Mouse (Mus musculus) myocyte (in vitro differentiated cells): Measurements from ENCODE around the gene Aif1. TPM values are rescaled to one million over a fixed set of nuclear protein-coding genes. Genes with fewer than 3 reads are reported as not detected.

ENCODE experiments used
- H3K27me3 ChIP-seq: one replicate; pipeline ENCODE4 v1.6.1; 2011; ENCODE audit not compliant: control insufficient read depth, insufficient read depth, insufficient read length
- H3K36me3 ChIP-seq: one replicate; pipeline ENCODE4 v1.6.1; 2011; ENCODE audit not compliant: control insufficient read depth, insufficient read depth
- H3K4me2 ChIP-seq: one replicate; pipeline ENCODE4 v1.6.1; 2011; ENCODE audit warnings: low read depth, control low read depth
- H3K4me3 ChIP-seq: one replicate; pipeline ENCODE4 v1.5.1; 2011; ENCODE audit warnings: mild to moderate bottlenecking, control low read depth, moderate library complexity
- H3K79me2 ChIP-seq: one replicate; pipeline ENCODE4 v1.6.1; 2011; ENCODE audit not compliant: control insufficient read depth, insufficient read depth
- H3ac ChIP-seq: one replicate; pipeline ENCODE4 v1.6.1; 2011; ENCODE audit not compliant: control insufficient read depth, insufficient read length
- CEBPB ChIP-seq: IDR thresholded peaks from 2 replicates; pipeline ENCODE4 v1.6.1; 2011; ENCODE audit warnings: mild to moderate bottlenecking, moderate library complexity; ENCODE audit not compliant: poor library complexity, insufficient read depth, severe bottlenecking
- E2F4 ChIP-seq: IDR thresholded peaks from one replicate; pipeline ENCODE4 v1.6.1; 2011; ENCODE audit warnings: mild to moderate bottlenecking, control low read depth, moderate library complexity; ENCODE audit not compliant: insufficient read depth
- MAX ChIP-seq: IDR thresholded peaks from one replicate; pipeline ENCODE4 v1.6.1; 2011; ENCODE audit warnings: low read depth, mild to moderate bottlenecking, control low read depth
- MYOD1 ChIP-seq, 3 experiments: IDR thresholded peaks; one replicate each; pipeline ENCODE4 v1.6.1; 2011; ENCODE audit warnings: control low read depth in 2 of 3, low read depth in 2 of 3, mild to moderate bottlenecking in 2 of 3, moderate library complexity in 1 of 3; ENCODE audit not compliant: insufficient read length in 2 of 3, control insufficient read depth in 1 of 3
- MYOG ChIP-seq, 3 experiments: IDR thresholded peaks; one replicate each; pipeline ENCODE4 v1.6.1; 2011; ENCODE audit warnings: control low read depth in 2 of 3, low read depth in 2 of 3, mild to moderate bottlenecking in 2 of 3; ENCODE audit not compliant: insufficient read length in 2 of 3, control insufficient read depth in 1 of 3, insufficient read depth in 1 of 3
- POLR2A ChIP-seq: IDR thresholded peaks from one replicate; pipeline ENCODE4 v1.6.1; 2011; ENCODE audit warnings: low read depth, mild to moderate bottlenecking, control low read depth, moderate library complexity; ENCODE audit not compliant: insufficient read length
- POLR2AphosphoS2 ChIP-seq: IDR thresholded peaks from one replicate; pipeline ENCODE4 v1.6.1; 2011; ENCODE audit warnings: low read depth, control low read depth; ENCODE audit not compliant: insufficient read length
- REST ChIP-seq: IDR thresholded peaks from one replicate; pipeline ENCODE4 v1.6.1; 2011; ENCODE audit warnings: mild to moderate bottlenecking, control low read depth, moderate library complexity; ENCODE audit not compliant: insufficient read depth, insufficient read length
- SRF ChIP-seq: IDR thresholded peaks from one replicate; pipeline ENCODE4 v1.6.1; 2011; ENCODE audit warnings: low read depth; ENCODE audit not compliant: control insufficient read depth, insufficient read length
- TCF12 ChIP-seq: IDR thresholded peaks from one replicate; pipeline ENCODE4 v1.6.1; 2011; ENCODE audit warnings: mild to moderate bottlenecking, control low read depth; ENCODE audit not compliant: poor library complexity, insufficient read depth, severe bottlenecking
- TCF3 ChIP-seq: IDR thresholded peaks from one replicate; pipeline ENCODE4 v1.6.1; 2011; ENCODE audit warnings: low read depth, control low read depth; ENCODE audit not compliant: insufficient read length
- USF1 ChIP-seq: IDR thresholded peaks from one replicate; pipeline ENCODE4 v1.6.1; 2011; ENCODE audit warnings: low read depth, mild to moderate bottlenecking, control low read depth, moderate library complexity
- polyA plus RNA-seq: library from polyadenylated mRNA; unstranded; fragments of >200 nt; fragmentation: generic; extraction: Trizol; gene quantifications from one replicate; pipeline ENCODE4 v1.2.1, GENCODE M21; 2012; ENCODE audit warnings: missing spikeins

The Aif1 gene
- not detected for polyA plus RNA-seq

DNA sequence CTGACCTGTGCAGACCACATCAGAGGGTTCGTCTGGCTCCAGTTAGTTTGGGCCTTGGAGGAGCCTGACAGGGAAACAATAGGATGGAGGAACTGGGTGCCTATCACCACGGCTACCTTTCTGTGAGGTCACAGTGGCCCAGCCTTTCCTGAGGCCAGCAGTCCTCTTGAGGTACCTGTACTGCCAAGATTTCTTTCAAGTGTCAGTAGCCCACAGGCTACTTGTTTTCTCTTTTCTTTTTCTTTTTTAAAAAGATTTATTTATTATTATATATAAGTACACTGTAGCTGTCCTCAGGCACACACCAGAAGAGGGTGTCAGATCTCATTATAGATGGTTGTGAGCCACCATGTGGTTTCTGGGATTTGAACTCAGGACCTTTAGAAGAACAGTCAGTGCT is at the start of gene Aif1:
Gene Aif1, minus strand, starts transcription at position 101 of the 400 bp plus-strand sequence.
- H3K27me3 ChIP-seq = no peaks in the 10 kb centered on the region
- H3K4me2 ChIP-seq = no peak within 1 kb of the TSS
- H3ac ChIP-seq = no peak within 1 kb of the TSS
- no peak within 1 kb of the TSS for H3K4me3 ChIP-seq
- H3K79me2 ChIP-seq = no peaks in the 10 kb centered on the region
- no peaks in the 10 kb centered on the region for H3K36me3 ChIP-seq
- no peak for TF ChIP-seq SRF
- TF ChIP-seq MAX = no peak
- no peak for TF ChIP-seq E2F4
- no peak for TF ChIP-seq MYOD1 (IDR thresholded peaks at IDR 0.05; ENCODE audit: control insufficient read depth in 1 of 3, insufficient read length in 2 of 3, low read depth in 2 of 3)
- no peak for TF ChIP-seq CEBPB
- TF ChIP-seq MYOG (IDR thresholded peaks at IDR 0.05; ENCODE audit: control insufficient read depth in 1 of 3, insufficient read depth in 1 of 3, insufficient read length in 2 of 3, low read depth in 2 of 3) = no peak
- TF ChIP-seq REST = no peak
- TF ChIP-seq USF1 = no peak
- no peak for TF ChIP-seq POLR2A
- no peak for TF ChIP-seq POLR2AphosphoS2
- no peak for TF ChIP-seq TCF12
- no peak for TF ChIP-seq TCF3

DNA sequence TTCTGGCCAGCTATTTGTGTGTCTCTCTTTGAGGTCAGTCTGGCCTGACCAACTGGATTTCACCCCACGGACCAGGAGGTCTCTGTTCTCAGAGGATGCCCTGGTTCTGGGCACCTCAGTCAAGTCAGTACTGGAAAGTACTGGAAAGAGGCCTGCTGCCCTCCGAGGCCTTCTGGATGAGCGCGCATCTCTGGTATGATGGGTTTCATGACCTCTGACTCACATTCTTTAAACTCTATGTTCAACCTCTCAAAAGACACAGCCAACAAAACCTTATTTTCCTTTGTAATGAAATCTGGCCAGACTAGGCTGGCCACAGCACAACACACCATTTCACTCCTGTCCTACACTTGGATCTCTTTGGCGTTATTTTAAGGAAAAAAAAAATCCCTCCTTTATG is 49.6 kb upstream of the Aif1 start:
- Histone ChIP-seq H3K27me3 (no peaks in the 10 kb centered on the region), H3K4me3 (no peak overlapping the region), H3K79me2 (no peaks in the 10 kb centered on the region), H3K4me2 (no peak overlapping the region), H3K36me3 (peaks cover 10% of the 10 kb centered on the region), H3ac (no peak overlapping the region)
- TF ChIP-seq TCF3 (no peak), SRF (no peak), REST (no peak), E2F4 (no peak), TCF12 (no peak), CEBPB (no peak), MAX (no peak), MYOD1 (IDR thresholded peaks at IDR 0.05; ENCODE audit: control insufficient read depth in 1 of 3, insufficient read length in 2 of 3, low read depth in 2 of 3) (no peak), POLR2AphosphoS2 (no peak), USF1 (no peak), MYOG (IDR thresholded peaks at IDR 0.05; ENCODE audit: control insufficient read depth in 1 of 3, insufficient read depth in 1 of 3, insufficient read length in 2 of 3, low read depth in 2 of 3) (no peak), POLR2A (no peak)

DNA sequence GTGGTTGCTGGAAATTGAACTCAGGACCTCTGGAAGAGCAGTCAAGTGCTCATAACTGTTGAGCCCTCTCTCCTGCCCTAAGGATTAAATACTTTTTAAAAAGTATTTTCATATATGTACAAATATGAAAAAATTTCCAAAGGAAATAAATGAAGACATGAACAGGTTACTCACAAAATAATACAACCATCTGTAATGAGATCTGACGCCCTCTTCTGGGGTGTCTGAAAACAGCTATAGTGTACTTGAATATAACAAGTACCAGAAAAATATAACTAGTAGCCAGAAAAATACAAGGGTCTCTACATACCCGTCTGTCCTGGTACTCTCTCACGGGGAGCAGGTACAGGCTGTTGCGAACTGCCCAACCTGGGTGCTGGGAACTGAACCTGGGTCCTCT is 48.8 kb upstream of the Aif1 start:
- TF ChIP-seq SRF (no peak), MYOD1 (IDR thresholded peaks at IDR 0.05; ENCODE audit: control insufficient read depth in 1 of 3, insufficient read length in 2 of 3, low read depth in 2 of 3) (no peak), CEBPB (no peak), E2F4 (no peak), MAX (no peak), TCF12 (no peak), TCF3 (no peak)
- Histone ChIP-seq H3K79me2 (no peaks in the 10 kb centered on the region), H3K4me2 (no peak overlapping the region), H3ac (no peak overlapping the region), H3K27me3 (no peaks in the 10 kb centered on the region), H3K36me3 (peaks cover 11% of the 10 kb centered on the region), H3K4me3 (no peak overlapping the region)

DNA sequence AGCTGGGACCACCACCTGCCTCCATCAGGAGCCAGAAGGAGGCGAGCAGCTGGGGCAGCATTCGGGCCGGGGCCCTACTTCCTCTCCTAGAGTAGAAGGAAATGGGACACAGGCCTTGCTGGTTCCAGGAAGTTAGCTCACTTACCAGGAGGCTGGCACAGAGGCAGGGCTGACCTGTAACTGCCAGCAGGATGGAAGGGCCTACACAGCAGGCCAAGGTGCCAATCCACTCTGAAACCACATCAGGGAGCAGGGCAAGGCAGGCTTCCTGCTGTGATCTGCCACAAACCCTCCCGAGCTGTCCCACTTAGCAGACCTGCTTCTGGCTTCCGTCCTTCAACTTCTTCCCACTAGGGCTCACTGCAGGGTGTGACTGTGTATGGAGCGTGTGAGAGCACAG is 46.4 kb upstream of the Aif1 start:
- Histone ChIP-seq H3K27me3 (no peaks in the 10 kb centered on the region), H3K4me2 (no peak overlapping the region), H3K36me3 (peaks cover 5% of the 10 kb centered on the region), H3ac (no peak overlapping the region), H3K4me3 (no peak overlapping the region), H3K79me2 (no peaks in the 10 kb centered on the region)
- TF ChIP-seq POLR2AphosphoS2 = no peak
- TF ChIP-seq E2F4 = no peak
- no peak for TF ChIP-seq POLR2A
- no peak for TF ChIP-seq MAX
- no peak for TF ChIP-seq REST
- TF ChIP-seq MYOG (IDR thresholded peaks at IDR 0.05; ENCODE audit: control insufficient read depth in 1 of 3, insufficient read depth in 1 of 3, insufficient read length in 2 of 3, low read depth in 2 of 3) = no peak
- TF ChIP-seq TCF12 = no peak
- no peak for TF ChIP-seq CEBPB
- no peak for TF ChIP-seq TCF3
- no peak for TF ChIP-seq USF1
- no peak for TF ChIP-seq SRF
- no peak for TF ChIP-seq MYOD1 (IDR thresholded peaks at IDR 0.05; ENCODE audit: control insufficient read depth in 1 of 3, insufficient read length in 2 of 3, low read depth in 2 of 3)
